Mouse (Mus musculus): ENCODE measurements around the gene Efcab1.
"Not testable (repeated sequence)": the region's sequence is repeated elsewhere in the genome, so short reads cannot be mapped to it uniquely, and the experiment has no call there.

Gene Efcab1

GRCm38 (mm10) chr16:14906393-14907100, at the start of gene Efcab1:
Efcab1 (plus strand) TSS chr16:14906606.
- DNase-seq: peak; percentile 54 to 55

GRCm38 (mm10) chr16:14859443-14859842, 47.0 kb upstream of the Efcab1 start:
- DNase-seq: peak; percentile 67 to 72

GRCm38 (mm10) chr16:14884916-14885315, 21.5 kb upstream of the Efcab1 start:
- DNase-seq: no peak

GRCm38 (mm10) chr16:14885372-14885771, 21.0 kb upstream of the Efcab1 start:
- no peak for DNase-seq

GRCm38 (mm10) chr16:14892492-14892891, 13.9 kb upstream of the Efcab1 start:
- DNase-seq: no peak

GRCm38 (mm10) chr16:14893864-14894263, 12.5 kb upstream of the Efcab1 start:
- DNase-seq: no peak

- no peak for DNase-seq
These were observed 11.7 kb upstream of the Efcab1 start for GRCm38 (mm10) chr16:14894713-14895112.

GRCm38 (mm10) chr16:14895543-14895942, 10.9 kb upstream of the Efcab1 start:
- DNase-seq: no peak

- DNase-seq: not testable (repeated sequence)
These were observed 24.3 kb downstream of the Efcab1 start for GRCm38 (mm10) chr16:14930711-14931110.

- DNase-seq: not testable (repeated sequence)
These were observed 30.2 kb downstream of the Efcab1 start for GRCm38 (mm10) chr16:14936478-14937166.

GRCm38 (mm10) chr16:14939552-14939951, 33.1 kb downstream of the Efcab1 start:
- DNase-seq: no peak

- DNase-seq: no peak
These were observed 33.7 kb downstream of the Efcab1 start for GRCm38 (mm10) chr16:14939994-14940715.

- DNase-seq: no peak
These were observed 34.5 kb downstream of the Efcab1 start for GRCm38 (mm10) chr16:14940898-14941297.

- no peak for DNase-seq
These were observed 37.1 kb downstream of the Efcab1 start for GRCm38 (mm10) chr16:14943530-14943929.

GRCm38 (mm10) chr16:14947561-14947960, 41.2 kb downstream of the Efcab1 start:
- DNase-seq: not testable (repeated sequence)

- no peak for DNase-seq
These were observed 45.5 kb downstream of the Efcab1 start for GRCm38 (mm10) chr16:14951894-14952293.

GRCm38 (mm10) chr16:14959743-14960142, 53.3 kb downstream of the Efcab1 start:
- no peak for DNase-seq

- DNase-seq: no peak
These were observed 67.3 kb downstream of the Efcab1 start for GRCm38 (mm10) chr16:14973696-14974095.

- DNase-seq: no peak
These were observed 72.8 kb downstream of the Efcab1 start for GRCm38 (mm10) chr16:14979228-14979627.

GRCm38 (mm10) chr16:14989614-14990268, 83.3 kb downstream of the Efcab1 start:
- DNase-seq: no peak

GRCm38 (mm10) chr16:14991001-14991400, 84.6 kb downstream of the Efcab1 start:
- DNase-seq: no peak

- DNase-seq: no peak
These were observed 86.2 kb downstream of the Efcab1 start for GRCm38 (mm10) chr16:14992461-14993107.

Measured in cerebellum, postnatal 14 days (tissue).